Mouse (Mus musculus) heart, adult 2 months (tissue): Measurements from ENCODE around the gene Pcdh7.

Source experiments
- CTCF ChIP-seq: fragments of 200-600 bp; IDR thresholded peaks from 2 replicates; pipeline ENCODE4 v1.8.1; 2022; ENCODE audit warnings: antibody characterized with exemption, mild to moderate bottlenecking, moderate library complexity
- EP300 ChIP-seq: fragments of 200-500 bp; IDR thresholded peaks from 2 replicates; pipeline ENCODE4 v1.6.1; 2011; ENCODE audit warnings: low read depth, low read length, control low read depth; ENCODE audit not compliant: insufficient read depth
- POLR2A ChIP-seq: fragments of 200-500 bp; IDR thresholded peaks from 2 replicates; pipeline ENCODE4 v1.6.1; 2011; ENCODE audit warnings: mild to moderate bottlenecking, low read depth, low read length, control low read depth; ENCODE audit not compliant: insufficient read depth

GRCm38 (mm10) chr5:57828437-57828836 is 110.7 kb downstream of the Pcdh7 start:
- TF ChIP-seq POLR2A (no peak), CTCF (no peak), EP300 (no peak)
